Mouse (Mus musculus) megakaryocyte, embryonic 14.5 days (primary cell): Measurements from ENCODE around the gene Aanat.

Source experiments
- FLI1 ChIP-seq: IDR thresholded peaks from 2 replicates; pipeline ENCODE4 v1.6.1; 2012; ENCODE audit warnings: low read length, inconsistent platforms, mixed read lengths
- GATA1 ChIP-seq: IDR thresholded peaks from 3 replicates; pipeline ENCODE4 v1.6.1; 2012; ENCODE audit warnings: mixed read lengths, low read length, inconsistent platforms, borderline replicate concordance

DNA sequence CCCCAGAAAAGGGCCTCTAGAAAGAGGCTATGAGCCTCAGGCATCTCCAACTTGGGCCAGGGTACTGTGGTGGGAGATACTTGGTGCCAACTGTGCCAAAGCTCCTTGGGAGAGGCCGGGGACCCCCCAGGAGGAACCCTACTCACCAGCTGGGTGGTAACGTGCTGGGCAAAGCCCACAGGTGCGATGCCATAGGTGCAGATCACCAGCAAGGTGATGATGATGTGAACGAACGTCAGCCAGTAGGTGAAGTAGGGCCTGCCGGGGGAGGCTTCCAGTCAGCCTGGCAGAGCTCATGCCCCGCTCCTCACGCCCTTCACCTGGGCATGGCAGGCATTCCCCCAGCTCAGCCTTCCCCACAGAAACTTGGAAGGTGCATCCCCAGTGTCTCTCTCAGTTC, 15.8 kb downstream of the Aanat start:
- no peak for TF ChIP-seq GATA1
- TF ChIP-seq FLI1, result no peak
